Mouse (Mus musculus) brain, embryonic 14.5 days (tissue): Measurements from ENCODE around the gene Sgta. TPM values are rescaled to one million over a fixed set of nuclear protein-coding genes. Genes with fewer than 3 reads are reported as not detected.

Experiments used
- DNase-seq: peaks from one replicate; pipeline ENCODE4 v3.0.0-alpha.2; 2011; ENCODE audit warnings: low read depth
- CTCF ChIP-seq: fragments of 200-500 bp; IDR thresholded peaks from 2 replicates; pipeline ENCODE4 v1.5.1; 2012; ENCODE audit warnings: inconsistent platforms, mild to moderate bottlenecking, moderate library complexity, borderline replicate concordance; ENCODE audit not compliant: insufficient read depth, insufficient read length; ENCODE audit errors: extremely low read depth
- POLR2A ChIP-seq: fragments of 200-500 bp; IDR thresholded peaks from 2 replicates; pipeline ENCODE4 v1.6.1; 2012; ENCODE audit warnings: mild to moderate bottlenecking, inconsistent platforms, borderline replicate concordance; ENCODE audit not compliant: poor library complexity, insufficient read depth, insufficient read length, severe bottlenecking; ENCODE audit errors: extremely low read depth
- polyA plus RNA-seq: library from polyadenylated mRNA; depleted of rRNA; stranded (reverse); fragments of >200 nt; gene quantifications from 2 replicates; pipeline ENCODE4 v1.2.3, GENCODE M21; 2012

The Sgta gene
- polyA plus RNA-seq, 1 experiment, result 326 TPM

- TF ChIP-seq POLR2A, result no peak
- peak; percentile 99 for DNase-seq
Measured at GRCm38 (mm10) chr10:81014393-81015384, 45.3 kb downstream of the Sgta start, which contains the start of gene Gng7. TSS of gene Gng7 (minus strand) at chr10:81014945.

GRCm38 (mm10) chr10:81010851-81011250 is 49.1 kb downstream of the Sgta start:
- DNase-seq, result peak; percentile 64
- TF ChIP-seq POLR2A, result no peak
- TF ChIP-seq CTCF, result no peak

- TF ChIP-seq CTCF (no peak), POLR2A (no peak)
Measured at GRCm38 (mm10) chr10:81007240-81007639, 52.7 kb downstream of the Sgta start.

DNA sequence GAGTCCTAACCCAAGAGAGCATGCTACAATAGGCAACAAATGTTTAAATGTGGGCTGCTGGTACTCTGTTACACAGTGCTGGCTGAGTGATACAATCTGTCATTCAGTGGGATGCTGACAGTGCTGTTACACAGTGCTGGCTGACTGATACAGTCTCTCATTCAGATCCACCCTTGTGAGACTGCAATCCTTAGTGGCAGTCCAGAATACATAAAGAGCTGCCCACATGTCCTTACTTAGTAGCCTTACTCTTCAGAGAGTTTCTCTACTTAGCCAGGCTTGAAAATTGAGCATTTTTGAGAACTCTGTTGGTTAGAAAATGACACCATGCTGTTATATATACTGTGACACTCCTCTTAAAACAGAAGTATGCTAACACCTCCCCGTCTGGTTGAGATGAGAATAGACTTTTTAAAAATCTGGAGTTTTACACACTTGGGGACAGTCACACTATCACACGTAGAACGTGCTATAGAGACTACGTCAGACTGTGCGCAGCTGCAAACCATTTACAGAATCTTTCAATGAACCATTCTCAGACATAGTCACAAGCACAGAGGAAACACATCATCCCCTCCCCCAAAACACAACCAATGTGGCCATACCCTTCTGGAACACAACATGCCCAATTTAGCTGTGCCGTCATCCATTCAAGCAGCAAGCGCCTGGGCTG is 53.8 kb downstream of the Sgta start:
- DNase-seq, result no peak
- TF ChIP-seq CTCF (no peak), POLR2A (no peak)

More at GRCm38 (mm10) chr10:81007240-81007639, 52.7 kb downstream of the Sgta start:
- no peak for DNase-seq

GRCm38 (mm10) chr10:81001161-81001560 is 58.8 kb downstream of the Sgta start:
- peak; percentile 64 for DNase-seq
- TF ChIP-seq POLR2A (no peak), CTCF (no peak)

GRCm38 (mm10) chr10:81000197-81001062 is 59.6 kb downstream of the Sgta start:
- no peak for TF ChIP-seq POLR2A
- no peak for TF ChIP-seq CTCF
- DNase-seq, result no peak

- peak; percentile 91 for DNase-seq
- TF ChIP-seq POLR2A, result no peak
- TF ChIP-seq CTCF, result peak; percentile 93
Measured at GRCm38 (mm10) chr10:80999362-81000196, 60.4 kb downstream of the Sgta start.

DNA sequence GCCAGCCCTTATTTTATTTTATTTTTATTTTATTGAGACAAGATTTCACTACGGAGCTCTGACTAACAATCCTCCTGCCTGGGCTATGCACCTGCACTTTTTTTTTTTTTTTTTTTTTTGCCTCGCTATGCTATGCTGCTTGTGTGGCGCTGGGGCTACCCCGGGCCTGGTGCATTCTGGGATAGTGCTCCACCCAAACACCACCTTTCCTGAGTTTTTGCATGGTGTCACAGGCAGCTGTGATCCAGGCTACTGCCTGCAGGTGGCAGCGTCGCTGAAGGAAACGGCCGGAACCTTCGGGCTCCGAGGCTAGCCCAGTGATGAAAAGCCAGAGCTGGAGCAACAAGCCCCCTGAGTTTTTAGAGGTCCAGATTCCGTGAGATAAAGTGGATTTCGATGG is 61.2 kb downstream of the Sgta start:
- peak; percentile 58 for DNase-seq
- peak; percentile 70 for TF ChIP-seq CTCF
- no peak for TF ChIP-seq POLR2A

- TF ChIP-seq POLR2A (no peak), CTCF (no peak)
- no peak for DNase-seq
Measured at GRCm38 (mm10) chr10:80998021-80998420, 62.0 kb downstream of the Sgta start.

GRCm38 (mm10) chr10:80997332-80997731 is 62.6 kb downstream of the Sgta start:
- TF ChIP-seq POLR2A, result no peak
- TF ChIP-seq CTCF, result no peak
- no peak for DNase-seq
